Mouse (Mus musculus) liver, embryonic 14 days (tissue): ENCODE results near the gene Tgtp2. TPM values are rescaled to one million over a fixed set of nuclear protein-coding genes. Genes with fewer than 3 reads are reported as not detected.

ENCODE experiments used
- polyA plus RNA-seq: library from polyadenylated mRNA; depleted of rRNA; stranded (reverse); fragments of >200 nt; gene quantifications from 2 replicates; pipeline ENCODE4 v1.2.3, GENCODE M21; 2012; rRNA removed

Tgtp2 gene
- polyA plus RNA-seq: 0.33 and 0.53 TPM in 2 replicates

GRCm38 (mm10) chr11:49063713-49064469 is at the start of gene Tgtp2:
Gene Tgtp2, minus strand, starts transcription at chr11:49064206.

GRCm38 (mm10) chr11:49076001-49076757 is 12.2 kb upstream of the Tgtp2 start, which contains the start of gene Ifi47:
Gene Ifi47, plus strand, starts transcription at chr11:49076587.

GRCm38 (mm10) chr11:49051093-49051891 is 12.7 kb downstream of the Tgtp2 start, which contains the start of gene 9930111J21Rik2:
Gene 9930111J21Rik2, minus strand, starts transcription at chr11:49051242.

Other genes with a start within 250 kb of the Tgtp2 start
- 9.3 and 10.6 TPM in 2 replicates for gene Trim41, start 246.9 kb downstream of the Tgtp2 start, polyA plus RNA-seq
- gene Trim7, start 238.1 kb downstream of the Tgtp2 start, polyA plus RNA-seq: 0.12 and 0.15 TPM in 2 replicates
- gene Gm12184, start 237.6 kb downstream of the Tgtp2 start, polyA plus RNA-seq: 11.3 and 14.5 TPM in 2 replicates
- 13.2 and 17.2 TPM in 2 replicates for gene Irgm1, start 192.5 kb downstream of the Tgtp2 start, polyA plus RNA-seq
- gene Gm5431, start 162.0 kb downstream of the Tgtp2 start, polyA plus RNA-seq: 0.19 and 0.29 TPM in 2 replicates
- gene Psme2b, start 118.0 kb downstream of the Tgtp2 start, polyA plus RNA-seq: 0.66 and 1.5 TPM in 2 replicates
- gene Olfr56, start 85.3 kb downstream of the Tgtp2 start, polyA plus RNA-seq: 0.15 and 0.20 TPM in 2 replicates
- 0.29 and 0.32 TPM in 2 replicates for gene 9930111J21Rik1, start 84.8 kb downstream of the Tgtp2 start, polyA plus RNA-seq
- 0.01 TPM in 2 replicates for gene Gm12185, start 72.0 kb downstream of the Tgtp2 start, polyA plus RNA-seq
- gene Tgtp1, start 70.0 kb downstream of the Tgtp2 start, polyA plus RNA-seq: 0.50 and 0.55 TPM in 2 replicates
- gene 9930111J21Rik2, start 13.0 kb downstream of the Tgtp2 start, polyA plus RNA-seq: 0.64 and 0.95 TPM in 2 replicates
- gene Ifi47, start 12.4 kb upstream of the Tgtp2 start, polyA plus RNA-seq: 3.7 and 4.6 TPM in 2 replicates
- gene Olfr1396, start 50.7 kb upstream of the Tgtp2 start, polyA plus RNA-seq: 0.02 TPM in 1 of 2 replicates, not detected in the other
- gene Olfr1395, start 78.1 kb upstream of the Tgtp2 start, polyA plus RNA-seq: not detected in 2 replicates
- gene Olfr1394, start 90.2 kb upstream of the Tgtp2 start, polyA plus RNA-seq: not detected in 2 replicates
- gene Btnl9, start 123.0 kb upstream of the Tgtp2 start, polyA plus RNA-seq: 0.63 and 0.68 TPM in 2 replicates
- 5.8 and 6.9 TPM in 2 replicates for gene Zfp62, start 139.1 kb upstream of the Tgtp2 start, polyA plus RNA-seq
- gene Mgat1, start 180.0 kb upstream of the Tgtp2 start, polyA plus RNA-seq: 22.4 and 25.0 TPM in 2 replicates
- gene Olfr1393, start 214.1 kb upstream of the Tgtp2 start, polyA plus RNA-seq: 0.05 TPM in 2 replicates
- 0.01 TPM in 2 replicates for gene Olfr1392, start 221.1 kb upstream of the Tgtp2 start, polyA plus RNA-seq
- gene Olfr10, start 240.5 kb upstream of the Tgtp2 start, polyA plus RNA-seq: not detected in 2 replicates